Mouse (Mus musculus): ENCODE data around the gene Oit3.

DNA sequence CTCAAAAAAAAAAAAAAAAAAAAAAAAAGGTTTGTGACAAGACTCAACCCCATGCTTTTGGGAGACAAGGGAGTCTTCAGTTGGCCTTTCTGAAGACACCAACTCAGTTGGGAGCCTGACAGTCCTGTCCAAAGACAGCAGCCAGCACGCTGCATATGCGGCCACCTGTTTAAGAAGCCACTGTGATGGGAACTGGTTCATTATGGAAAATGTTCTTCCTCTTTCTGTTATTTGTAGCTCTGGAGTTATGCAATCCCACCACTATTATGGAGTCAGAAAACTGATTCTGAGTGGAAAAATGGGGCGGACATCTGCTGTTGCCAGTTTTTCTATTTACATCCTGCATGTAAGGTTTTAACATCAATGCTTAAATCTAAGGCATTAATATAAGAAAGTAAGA lies 51.9 kb downstream of the Oit3 start:
- TF ChIP-seq CTCF (IDR thresholded peaks at IDR 0.05; ENCODE audit: extremely low read depth, insufficient read depth, low read length) (no peak), POLR2A (IDR thresholded peaks at IDR 0.05; ENCODE audit: extremely low read depth, insufficient read depth, low read length) (no peak)
